Mouse (Mus musculus) hindbrain, postnatal 0 days (tissue): ENCODE measurements around the gene Apaf1. TPM values are rescaled to one million over a fixed set of nuclear protein-coding genes. Genes with fewer than 3 reads are reported as not detected.
A peak's percentile ranks its signal among the peaks of the same experiment; 100 is the strongest.

Experiments
- ATAC-seq: fragments of 200-750 bp; cut with Nextera tagmentation; 2 replicates; pipeline ENCODE4 v1.8.0; 2017; ENCODE audit warnings: mild to moderate bottlenecking, moderate TSS enrichment, moderate library complexity
- DNase-seq: peaks from one replicate; pipeline ENCODE4 v3.0.0-alpha.2; 2015; ENCODE audit warnings: low spot score
- H3K27ac ChIP-seq: fragments of 300-500 bp; sonication (generic); 2 replicates; pipeline ENCODE4 v1.5.1; 2014; ENCODE audit warnings: mild to moderate bottlenecking
- H3K27me3 ChIP-seq: fragments of 300-500 bp; sonication (generic); 2 replicates; pipeline ENCODE4 v1.6.1; 2014; ENCODE audit warnings: low read length, mixed read lengths; ENCODE audit not compliant: insufficient read depth
- H3K36me3 ChIP-seq: fragments of 300-500 bp; sonication (generic); 2 replicates; pipeline ENCODE4 v1.6.1; 2014; ENCODE audit warnings: low read length, mixed read lengths; ENCODE audit not compliant: insufficient read depth
- H3K4me1 ChIP-seq: fragments of 300-500 bp; sonication (generic); 2 replicates; pipeline ENCODE4 v1.6.1; 2014; ENCODE audit warnings: antibody characterized with exemption, low read length, mixed read lengths; ENCODE audit not compliant: insufficient read depth
- H3K4me2 ChIP-seq: fragments of 300-500 bp; sonication (generic); 2 replicates; pipeline ENCODE4 v1.6.1; 2014; ENCODE audit warnings: low read depth, mild to moderate bottlenecking, low read length, moderate library complexity, mixed read lengths
- H3K4me3 ChIP-seq: fragments of 300-500 bp; sonication (generic); 2 replicates; pipeline ENCODE4 v1.5.1; 2014; ENCODE audit warnings: low read length
- H3K9ac ChIP-seq: fragments of 300-500 bp; sonication (generic); replicated peaks from 2 replicates; pipeline ENCODE4 v1.6.1; 2014; ENCODE audit warnings: mild to moderate bottlenecking, low read length, moderate library complexity, mixed read lengths
- H3K9me3 ChIP-seq: fragments of 300-500 bp; sonication (generic); 2 replicates; pipeline ENCODE4 v1.6.1; 2016; ENCODE audit warnings: low read length, mixed read lengths
- CTCF ChIP-seq: IDR thresholded peaks from 2 replicates; pipeline ENCODE4 v1.5.1; 2016; ENCODE audit warnings: antibody characterized with exemption, control low read depth, low read depth
- WGBS: fragments of 180-500 bp; shearing (Covaris S2); extraction: QIAGEN DNeasy Blood & Tissue Kit; methylation state at CpG from one replicate; pipeline ENCODE4 v1.1.7; 2014; 5-methylcytosine and 5-hydroxymethylcytosine counted together
- polyA plus RNA-seq: library from polyadenylated mRNA; unstranded; fragments of >200 nt; fragmentation: Nextera tagmentation; extraction: Ambion mirVana; gene quantifications from 2 replicates; pipeline ENCODE4 v1.2.1, GENCODE M21; 2015
- total RNA-seq: library from RNA; depleted of rRNA; stranded (reverse); fragments of >200 nt; gene quantifications from 2 replicates; pipeline ENCODE4 v1.2.3, GENCODE M21; 2014; rRNA removed

Apaf1 gene
- total RNA-seq (32.1 and 38.9 TPM in 2 replicates), polyA plus RNA-seq (11.0 and 13.8 TPM in 2 replicates)

GRCm38 (mm10) chr10:91082550-91083392 lies at the start of gene Apaf1, which contains the start of gene Ikbip:
Gene Apaf1 (minus strand): TSS chr10:91082770.
Gene Ikbip (plus strand): TSS chr10:91082940.
- Histone ChIP-seq H3K27me3 (no peaks in the 10 kb centered on the region), H3K4me2 (peak within 1 kb of the TSS; percentile 85), H3K36me3 (peaks cover 3% of the 10 kb centered on the region; the same call in 1 of the 2 replicates), H3K4me3 (peak within 1 kb of the TSS; percentile 95), H3K27ac (peak within 1 kb of the TSS; percentile 85), H3K4me1 (no peaks in the 10 kb centered on the region), H3K9me3 (no peaks in the 10 kb centered on the region), H3K9ac (peak within 1 kb of the TSS; percentile 85)
- WGBS: under 1% methylated on average over 77 of the region's 87 CpGs
- TF ChIP-seq CTCF: no peak
- DNase-seq (peak; percentile 100), ATAC-seq (peak; percentile 97)

GRCm38 (mm10) chr10:91131565-91131964 lies 49.0 kb upstream of the Apaf1 start:
- no peaks in the 10 kb centered on the region for H3K9me3 ChIP-seq
- H3K27ac ChIP-seq: no peak overlapping the region
- H3K36me3 ChIP-seq: no peaks in the 10 kb centered on the region
- DNase-seq (no peak), ATAC-seq (no peak)
- 82% methylated on average over 1 of the region's 1 CpGs for WGBS
- TF ChIP-seq CTCF: no peak
- H3K9ac ChIP-seq: no peak overlapping the region
- no peak overlapping the region for H3K4me3 ChIP-seq
- H3K4me1 ChIP-seq: no peaks in the 10 kb centered on the region
- H3K4me2 ChIP-seq: no peak overlapping the region
- H3K27me3 ChIP-seq: no peaks in the 10 kb centered on the region

GRCm38 (mm10) chr10:91130792-91131191 lies 48.2 kb upstream of the Apaf1 start:
- H3K27ac ChIP-seq: no peak overlapping the region
- 73% methylated on average over 3 of the region's 3 CpGs for WGBS

GRCm38 (mm10) chr10:91128551-91129160 lies 46.1 kb upstream of the Apaf1 start:
- Histone ChIP-seq H3K27me3 (no peaks in the 10 kb centered on the region), H3K9me3 (no peaks in the 10 kb centered on the region), H3K4me1 (no peaks in the 10 kb centered on the region), H3K27ac (no peak overlapping the region), H3K36me3 (no peaks in the 10 kb centered on the region), H3K4me3 (no peak overlapping the region), H3K9ac (no peak overlapping the region), H3K4me2 (no peak overlapping the region)
- TF ChIP-seq CTCF: no peak
- 72% methylated on average over 1 of the region's 1 CpGs for WGBS
- DNase-seq (no peak), ATAC-seq (no peak)

More at GRCm38 (mm10) chr10:91130792-91131191, 48.2 kb upstream of the Apaf1 start:
- Histone ChIP-seq H3K4me1 (no peaks in the 10 kb centered on the region), H3K9me3 (no peaks in the 10 kb centered on the region), H3K27me3 (no peaks in the 10 kb centered on the region), H3K36me3 (no peaks in the 10 kb centered on the region), H3K9ac (no peak overlapping the region), H3K4me2 (no peak overlapping the region), H3K4me3 (no peak overlapping the region)
- DNase-seq: no peak
- ATAC-seq: no peak
- no peak for TF ChIP-seq CTCF

- no peaks in the 10 kb centered on the region for H3K27me3 ChIP-seq
- no peaks in the 10 kb centered on the region for H3K36me3 ChIP-seq
- no peaks in the 10 kb centered on the region for H3K9me3 ChIP-seq
- H3K27ac ChIP-seq: no peak overlapping the region
- no peak overlapping the region for H3K9ac ChIP-seq
- 0 out of 2 replicates have a peak, but pooled peaks cover 6% of the 10 kb centered on the region for H3K4me1 ChIP-seq
- TF ChIP-seq CTCF: no peak
- DNase-seq (no peak), ATAC-seq (no peak)
- no peak overlapping the region for H3K4me2 ChIP-seq
- no peak overlapping the region for H3K4me3 ChIP-seq
- 72% methylated on average over 2 of the region's 2 CpGs for WGBS
Measured at GRCm38 (mm10) chr10:91127395-91127794, 44.8 kb upstream of the Apaf1 start.

- ATAC-seq (no peak), DNase-seq (no peak)
- H3K9ac ChIP-seq: no peak overlapping the region
- WGBS: 68% methylated on average over 10 of the region's 10 CpGs
- no peak overlapping the region for H3K4me2 ChIP-seq
- H3K36me3 ChIP-seq: peaks cover 3% of the 10 kb centered on the region; the same call in 1 of the 2 replicates
- no peak overlapping the region for H3K4me3 ChIP-seq
- no peak for TF ChIP-seq CTCF
- peaks cover 10% of the 10 kb centered on the region; the same call in 1 of the 2 replicates for H3K4me1 ChIP-seq
- no peaks in the 10 kb centered on the region for H3K9me3 ChIP-seq
- H3K27ac ChIP-seq: no peak overlapping the region
- no peaks in the 10 kb centered on the region for H3K27me3 ChIP-seq
Measured at GRCm38 (mm10) chr10:91126618-91127355, 44.2 kb upstream of the Apaf1 start.
